Mouse (Mus musculus) skeletal muscle tissue, postnatal 0 days (tissue): ENCODE data around the gene Dusp2. TPM values are rescaled to one million over a fixed set of nuclear protein-coding genes. Genes with fewer than 3 reads are reported as not detected.

Experiments used
- polyA plus RNA-seq: library from polyadenylated mRNA; unstranded; fragments of >200 nt; fragmentation: Nextera tagmentation; extraction: Ambion mirVana; gene quantifications from 2 replicates; pipeline ENCODE4 v1.2.1, GENCODE M21; 2015

Gene Dusp2
- 8.7 and 11.3 TPM in 2 replicates for polyA plus RNA-seq

DNA sequence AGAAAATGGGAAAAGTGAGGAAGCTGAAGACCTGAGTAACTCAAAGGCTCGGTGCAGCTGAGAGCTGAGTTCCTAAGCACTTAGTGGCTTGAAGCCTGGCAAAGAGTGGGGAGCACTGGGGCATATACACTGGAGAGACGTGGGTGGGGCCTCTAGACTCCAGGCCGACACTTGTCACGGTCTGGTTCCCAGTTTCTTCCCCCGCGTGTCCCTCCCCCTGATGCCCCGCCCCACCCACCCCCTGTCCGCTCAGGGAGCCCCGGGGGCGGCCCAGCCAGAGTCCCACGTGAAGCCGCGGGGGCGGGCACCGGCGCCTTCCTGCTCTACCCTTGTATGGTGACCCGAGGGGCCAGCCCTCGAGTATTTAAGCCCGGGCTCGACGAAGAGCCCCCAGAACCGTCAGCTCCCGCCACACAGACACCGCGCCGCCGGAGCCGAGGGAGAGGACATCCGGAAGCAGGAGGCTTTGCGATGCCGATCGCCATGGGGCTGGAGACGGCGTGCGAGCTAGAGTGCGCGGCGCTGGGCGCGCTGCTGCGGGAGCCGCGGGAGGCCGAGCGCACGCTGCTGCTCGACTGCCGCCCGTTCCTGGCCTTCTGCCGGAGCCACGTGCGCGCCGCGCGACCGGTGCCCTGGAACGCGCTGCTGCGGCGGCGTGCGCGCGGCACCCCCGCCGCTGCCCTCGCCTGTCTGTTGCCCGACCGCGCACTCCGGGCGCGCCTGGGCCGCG, at the start of gene Dusp2:
TSS of gene Dusp2 (plus strand) at position 393 of the 730 bp plus-strand sequence.

DNA sequence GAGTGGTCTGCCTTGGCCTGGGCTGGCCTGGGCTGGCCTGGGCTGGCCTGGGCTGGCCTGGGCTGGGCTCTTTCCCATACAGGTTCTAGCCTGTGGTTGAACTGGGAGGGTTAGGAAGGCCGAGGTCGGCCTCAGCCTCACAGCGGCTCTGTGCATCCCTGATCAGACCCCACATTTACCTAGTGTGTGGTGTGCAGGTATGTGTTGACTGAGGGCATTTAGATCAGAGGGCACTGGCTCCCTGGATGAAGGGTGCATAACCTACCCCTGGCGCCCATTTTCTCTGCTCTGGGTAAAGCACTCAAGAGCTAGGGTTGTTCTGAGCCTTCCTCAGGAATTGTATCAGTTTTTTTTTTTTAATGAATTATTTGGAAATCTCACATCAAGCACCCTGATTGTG, 2.5 kb downstream of the Dusp2 start, which contains the start of gene Astl:
TSS of gene Astl (plus strand) at position 224 of the 400 bp plus-strand sequence.

DNA sequence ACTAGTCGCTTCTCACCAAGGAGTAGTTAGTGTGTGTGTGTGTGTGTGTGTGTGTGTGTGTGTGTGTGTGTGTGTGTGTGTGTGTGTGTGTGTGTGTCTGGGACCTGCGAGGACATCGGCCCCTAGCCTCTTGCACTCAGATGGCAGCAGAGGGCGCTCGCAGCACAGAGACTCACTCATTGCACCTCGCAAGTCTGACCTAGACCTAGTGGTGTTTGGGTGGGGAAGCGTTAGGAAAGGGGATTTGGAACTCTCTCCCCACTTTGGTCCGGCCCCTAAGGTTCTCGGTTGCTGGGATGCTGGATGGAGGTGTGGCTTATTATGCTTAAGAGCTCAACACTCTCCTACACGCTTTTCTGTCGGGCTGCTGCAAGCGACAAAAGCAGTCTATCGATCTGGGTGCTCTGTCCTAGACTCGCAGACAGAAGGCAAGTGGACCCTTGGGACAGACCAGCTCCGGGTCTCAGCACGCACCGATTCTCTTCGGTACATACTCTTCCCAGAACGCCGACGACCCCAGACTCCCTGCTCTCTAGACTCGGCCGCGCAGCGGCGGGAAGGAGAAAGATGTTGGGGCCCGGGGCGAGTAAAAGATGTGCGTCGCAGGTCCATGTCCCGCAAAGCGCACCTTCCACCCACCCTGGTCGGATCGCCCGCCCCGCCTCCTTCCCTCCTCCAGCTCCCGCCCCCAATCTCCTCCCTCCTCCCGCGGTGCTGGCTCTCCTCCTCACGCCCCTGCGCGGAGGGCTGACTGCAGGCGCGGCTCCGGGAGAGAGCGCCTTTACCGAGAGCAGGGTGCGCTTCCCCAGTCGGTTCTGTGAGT, 26.7 kb downstream of the Dusp2 start, which contains the start of gene Adra2b:
TSS of gene Adra2b (plus strand) at position 750 of the 823 bp plus-strand sequence.

Other genes with a start within 250 kb of the Dusp2 start
- 14.4 and 16.8 TPM in 2 replicates for gene Ncaph, start 202.2 kb upstream of the Dusp2 start, polyA plus RNA-seq
- 9.9 and 12.2 TPM in 2 replicates for gene Itpripl1, start 192.7 kb upstream of the Dusp2 start, polyA plus RNA-seq
- 1.3 and 1.4 TPM in 2 replicates for gene 1810024B03Rik, start 127.9 kb upstream of the Dusp2 start, polyA plus RNA-seq
- gene Snrnp200, start 127.8 kb upstream of the Dusp2 start, polyA plus RNA-seq, result 15.6 and 18.9 TPM in 2 replicates
- gene Ciao1, start 88.3 kb upstream of the Dusp2 start, polyA plus RNA-seq, result 57.0 and 59.0 TPM in 2 replicates
- 26.8 and 28.6 TPM in 2 replicates for gene Tmem127, start 88.3 kb upstream of the Dusp2 start, polyA plus RNA-seq
- 106 and 128 TPM in 2 replicates for gene Stard7, start 65.9 kb upstream of the Dusp2 start, polyA plus RNA-seq
- gene Astl, start 2.5 kb downstream of the Dusp2 start, polyA plus RNA-seq, result 0.24 and 0.41 TPM in 2 replicates
- gene Adra2b, start 27.0 kb downstream of the Dusp2 start, polyA plus RNA-seq, result 1.4 and 1.5 TPM in 2 replicates
- gene Gpat2, start 89.0 kb downstream of the Dusp2 start, polyA plus RNA-seq, result 0.17 and 0.19 TPM in 2 replicates
- gene Fahd2a, start 108.4 kb downstream of the Dusp2 start, polyA plus RNA-seq, result 18.3 and 20.6 TPM in 2 replicates
- 0.36 and 0.71 TPM in 2 replicates for gene Kcnip3, start 185.9 kb downstream of the Dusp2 start, polyA plus RNA-seq
- 0.48 TPM in 1 of 2 replicates, not detected in the other for gene Prom2, start 205.3 kb downstream of the Dusp2 start, polyA plus RNA-seq